Mouse (Mus musculus): ENCODE measurements around the gene Hydin.

- no peak for TF ChIP-seq CTCF (IDR thresholded peaks at IDR 0.05; ENCODE audit: insufficient read depth, low read depth, low read length)
- no peak for TF ChIP-seq POLR2A (IDR thresholded peaks at IDR 0.05; ENCODE audit: insufficient read depth, low read depth, low read length)
Observed at GRCm38 (mm10) chr8:110402311-110402710, 135.5 kb downstream of the Hydin start.

Data from olfactory bulb, adult 2 months (tissue).